Mouse (Mus musculus): ENCODE data around the gene Ets2.
"Not testable (repeated sequence)": the region's sequence is repeated elsewhere in the genome, so short reads cannot be mapped to it uniquely, and the experiment has no call there.

Ets2 gene

DNA sequence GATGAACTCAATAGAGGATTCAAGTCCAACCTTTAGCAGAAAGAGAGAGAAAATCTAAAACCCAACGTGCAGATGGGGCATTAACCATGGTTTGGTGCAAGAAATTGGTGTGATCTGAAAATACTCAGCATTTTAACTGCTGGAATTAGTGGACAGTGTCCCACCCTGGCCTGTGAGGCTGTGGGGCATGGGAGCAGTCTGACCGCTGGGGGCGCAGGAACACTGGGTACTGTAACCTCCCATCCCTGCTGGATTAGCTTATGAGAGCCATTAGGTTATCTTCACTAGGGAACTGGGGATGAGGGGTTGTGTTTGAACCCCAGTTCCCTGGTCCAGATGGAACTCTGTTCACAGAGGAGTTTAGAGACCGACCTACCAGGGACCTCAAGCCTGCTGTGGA is 13.9 kb upstream of the Ets2 start:
- intact Hi-C loops (cut with DNase I) = no loop called here

GRCm38 (mm10) chr16:95696599-95696998 is 5.3 kb upstream of the Ets2 start:
- intact Hi-C loops (cut with DNase I) = no loop called here

DNA sequence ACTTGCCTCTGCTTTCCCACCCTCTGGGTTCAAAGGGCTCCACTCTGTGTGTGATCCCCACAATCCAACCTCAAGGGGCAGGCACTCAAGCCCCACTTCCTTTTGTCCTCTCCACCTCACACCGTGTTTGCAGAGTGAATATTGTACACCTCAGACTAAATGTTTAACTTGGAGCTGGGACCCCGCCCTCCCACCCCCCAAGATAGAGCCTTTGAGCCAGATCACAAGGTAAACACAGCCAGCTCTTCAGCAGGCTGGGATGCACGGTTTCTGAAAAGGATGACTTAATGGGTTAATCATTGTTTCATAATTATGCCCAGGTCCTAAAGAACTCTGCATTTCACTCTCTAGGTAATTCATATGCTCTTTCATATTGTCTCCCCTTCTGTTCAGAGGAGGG is 2.2 kb upstream of the Ets2 start:
- intact Hi-C loops (cut with DNase I) = no loop called here

- intact Hi-C loops (cut with DNase I) = no loop called here
These were observed 1.7 kb upstream of the Ets2 start for GRCm38 (mm10) chr16:95700224-95700623.

GRCm38 (mm10) chr16:95702562-95703545 is 979 bp downstream of the Ets2 start:
- intact Hi-C loops (cut with DNase I) = no loop called here

- intact Hi-C loops (cut with DNase I) = loop anchor here (2.0 kb wide), 1 partner anchor 241 kb away; no protein-coding TSS in a partner anchor
These were observed 2.1 kb downstream of the Ets2 start for GRCm38 (mm10) chr16:95703958-95704357.

DNA sequence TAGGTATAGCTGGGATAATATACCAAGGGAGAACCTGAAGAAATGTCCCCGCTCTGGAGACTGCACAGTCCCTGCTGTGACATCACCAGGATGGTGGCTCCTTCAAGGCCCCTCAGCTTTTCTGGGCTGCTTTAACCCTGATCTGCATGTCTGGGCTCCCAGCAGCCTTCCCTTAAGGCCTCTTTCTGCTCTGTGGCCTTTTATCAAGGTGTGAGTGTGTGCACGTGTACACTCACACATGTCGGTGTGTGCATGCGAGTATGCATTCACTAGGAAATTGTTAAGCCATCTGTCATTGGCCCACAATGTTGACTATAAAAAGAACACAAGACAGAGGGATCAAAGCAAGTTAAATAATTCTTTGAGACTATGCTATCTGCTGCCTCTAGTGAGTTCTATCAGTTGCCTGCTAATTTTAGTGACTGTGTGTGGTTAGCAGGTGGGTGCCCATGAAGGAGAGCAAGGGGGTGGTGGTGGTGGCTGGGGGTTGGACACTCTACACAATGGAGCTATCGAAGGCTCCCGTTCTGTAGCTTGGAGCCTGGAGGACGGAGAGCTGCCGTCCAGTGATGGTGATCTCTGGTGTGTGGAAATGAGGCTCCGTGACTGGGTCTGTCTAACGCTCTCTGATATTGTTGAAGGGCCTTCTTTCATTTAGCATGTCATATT is 2.9 kb downstream of the Ets2 start:
- intact Hi-C loops (cut with DNase I) = loop anchor here (2.0 kb wide), 1 partner anchor 240 kb away; no protein-coding TSS in a partner anchor

GRCm38 (mm10) chr16:95705771-95706170 is 3.9 kb downstream of the Ets2 start:
- intact Hi-C loops (cut with DNase I) = loop anchor here (2.0 kb wide), 1 partner anchor 239 kb away; no protein-coding TSS in a partner anchor

DNA sequence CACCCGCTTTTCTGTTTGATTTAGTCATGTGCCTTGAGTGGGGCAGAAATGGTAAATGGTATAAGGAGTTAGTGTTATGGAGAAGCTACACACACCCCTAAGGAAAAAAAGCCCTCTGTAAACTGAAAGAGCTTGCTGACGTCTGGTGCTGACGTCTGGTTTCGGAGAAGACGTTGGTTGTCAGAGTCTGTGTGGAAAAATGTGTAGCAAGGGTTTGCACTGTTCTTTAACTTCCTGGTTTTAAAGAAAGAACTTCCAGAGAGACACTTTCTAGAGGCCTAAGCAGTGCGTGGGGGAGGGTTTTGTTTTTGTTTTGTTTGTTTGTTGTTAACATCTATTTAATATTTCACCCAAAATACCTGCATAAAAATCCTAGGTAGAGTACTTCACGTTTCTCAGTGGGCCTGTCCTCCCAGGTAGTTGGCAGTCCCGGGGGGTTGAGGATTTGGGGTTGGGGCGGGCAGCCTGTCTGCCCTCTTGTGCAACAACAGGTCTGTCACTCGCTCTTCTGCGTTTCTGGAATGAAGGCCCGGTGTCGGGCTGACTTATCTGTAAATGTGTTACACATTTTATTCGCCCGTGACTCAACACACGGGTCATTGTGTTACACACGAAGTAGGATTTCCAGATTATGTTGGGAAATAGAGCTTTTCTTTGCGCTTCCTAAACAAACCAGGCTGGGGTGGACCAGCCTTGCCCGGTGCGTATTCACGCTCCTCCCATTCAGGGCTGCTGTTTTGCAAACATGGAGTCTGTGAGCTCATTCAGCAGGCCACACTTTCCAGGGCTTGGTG is 6.5 kb downstream of the Ets2 start:
- intact Hi-C loops (cut with DNase I) = no loop called here

DNA sequence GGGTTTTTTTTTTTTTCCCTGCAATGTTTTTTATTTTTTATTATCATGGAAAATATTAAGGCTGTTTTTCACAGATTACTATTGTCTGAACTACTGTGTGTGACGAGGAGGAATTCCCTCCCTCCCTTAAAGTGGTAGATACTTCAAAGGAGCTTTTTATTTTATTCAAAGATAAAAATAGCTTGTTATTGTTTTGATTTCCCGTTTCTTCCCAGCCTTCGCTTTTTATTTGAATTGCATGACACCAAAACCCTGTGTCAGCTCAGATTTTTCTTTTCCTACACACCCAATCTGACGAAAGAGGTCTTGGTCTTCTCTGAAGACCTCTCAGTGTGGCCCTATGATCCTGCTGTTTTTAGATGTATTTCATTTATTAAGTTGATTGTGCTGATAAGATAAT is 7.3 kb downstream of the Ets2 start:
- intact Hi-C loops (cut with DNase I) = no loop called here

DNA sequence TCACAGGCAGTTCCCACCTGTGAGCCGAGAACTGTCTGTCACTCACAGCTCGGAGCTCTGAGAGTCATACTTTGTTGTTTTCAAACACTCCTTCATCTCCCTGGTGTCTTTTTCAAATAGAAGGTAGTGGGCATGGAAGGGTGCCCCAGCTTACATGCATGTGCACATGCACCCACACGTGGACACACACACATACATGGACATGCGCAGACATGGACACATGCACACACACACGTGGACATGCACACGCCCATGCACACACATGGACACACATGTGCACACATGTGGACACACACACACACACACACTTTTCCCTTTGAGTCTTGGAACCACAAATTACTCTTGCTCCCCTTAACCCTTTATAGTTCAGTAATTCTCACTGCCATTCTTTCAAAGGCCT is 8.3 kb downstream of the Ets2 start:
- intact Hi-C loops (cut with DNase I) = no loop called here

DNA sequence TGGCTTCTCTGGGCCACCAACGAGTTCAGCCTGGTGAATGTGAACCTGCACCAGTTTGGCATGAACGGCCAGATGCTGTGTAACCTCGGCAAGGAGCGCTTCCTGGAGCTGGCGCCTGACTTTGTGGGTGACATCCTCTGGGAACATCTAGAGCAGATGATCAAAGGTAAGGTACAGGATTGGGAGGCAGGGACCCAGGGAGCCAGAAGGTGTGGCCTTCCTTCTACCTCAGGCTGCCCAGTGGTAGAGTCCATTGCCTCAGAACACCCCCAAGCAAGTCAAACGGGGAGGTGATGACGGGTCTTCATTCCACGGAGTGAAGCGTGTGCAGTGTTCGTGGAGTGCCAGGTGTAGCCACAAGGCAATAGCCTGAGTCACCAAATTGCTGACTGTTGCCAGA is 10.2 kb downstream of the Ets2 start:
- intact Hi-C loops (cut with DNase I) = no loop called here

- intact Hi-C loops (cut with DNase I) = not testable (repeated sequence)
These were observed 11.2 kb downstream of the Ets2 start for GRCm38 (mm10) chr16:95713077-95713476.

DNA sequence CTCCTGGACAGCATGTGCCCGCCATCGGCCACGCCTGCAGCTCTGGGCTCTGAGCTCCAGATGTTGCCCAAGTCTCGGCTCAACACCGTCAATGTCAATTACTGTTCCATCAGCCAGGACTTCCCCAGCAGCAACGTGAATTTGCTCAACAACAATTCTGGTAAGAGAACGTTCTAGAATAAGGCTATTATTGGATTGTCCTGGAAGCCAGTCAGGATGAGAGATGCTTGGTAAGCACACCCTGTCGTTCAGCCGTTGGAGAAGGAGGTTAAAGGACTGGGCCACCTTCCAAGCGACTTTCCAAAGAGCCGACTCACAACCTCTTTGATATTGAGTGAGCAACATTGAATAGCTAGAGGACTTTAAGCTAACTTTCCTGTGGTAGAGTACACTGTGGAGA is 13.2 kb downstream of the Ets2 start:
- intact Hi-C loops (cut with DNase I) = no loop called here

DNA sequence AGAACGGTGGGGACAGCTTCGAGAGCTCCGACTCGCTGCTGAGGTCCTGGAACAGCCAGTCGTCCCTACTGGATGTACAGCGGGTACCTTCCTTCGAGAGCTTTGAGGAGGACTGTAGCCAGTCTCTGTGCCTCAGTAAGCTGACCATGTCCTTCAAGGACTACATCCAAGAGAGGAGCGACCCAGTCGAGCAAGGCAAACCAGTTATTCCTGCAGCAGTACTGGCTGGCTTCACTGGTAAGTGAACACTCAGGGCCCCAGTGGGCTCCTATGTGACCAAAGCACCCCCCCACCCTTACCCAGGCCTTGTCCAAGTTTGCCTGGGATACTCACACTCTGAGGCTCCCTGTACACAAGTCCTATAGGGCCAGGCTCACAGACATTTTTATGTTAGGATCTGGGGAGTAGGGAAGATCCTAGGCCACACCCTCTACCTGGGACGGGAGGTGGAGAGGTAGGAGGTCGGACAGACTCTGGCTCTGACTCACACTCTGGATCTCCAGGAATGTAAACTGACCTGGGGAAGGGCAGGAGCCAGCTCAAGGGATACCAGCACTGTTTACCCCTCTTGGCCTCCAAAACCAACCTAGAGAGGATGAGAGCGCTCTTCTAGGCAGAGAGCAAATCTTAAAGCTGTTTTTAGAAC is 14.3 kb downstream of the Ets2 start:
- intact Hi-C loops (cut with DNase I) = no loop called here

DNA sequence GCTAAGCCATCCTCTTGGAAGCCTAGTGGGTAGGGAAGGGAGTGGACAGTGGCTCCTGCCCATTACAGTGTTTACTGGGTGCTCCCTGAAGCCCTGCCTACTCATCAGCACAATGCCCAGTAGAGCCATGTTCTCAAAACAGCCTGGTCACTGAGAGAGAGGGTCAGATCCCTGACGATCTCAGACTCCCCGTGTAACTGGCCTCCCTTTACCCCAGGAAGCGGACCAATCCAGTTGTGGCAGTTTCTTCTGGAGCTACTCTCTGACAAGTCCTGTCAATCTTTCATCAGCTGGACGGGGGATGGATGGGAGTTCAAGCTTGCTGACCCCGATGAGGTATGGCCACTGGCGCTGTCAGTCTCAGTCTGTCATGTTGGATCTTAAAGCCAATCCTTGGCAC is 15.8 kb downstream of the Ets2 start:
- intact Hi-C loops (cut with DNase I) = no loop called here

GRCm38 (mm10) chr16:95718119-95718518 is 16.2 kb downstream of the Ets2 start:
- intact Hi-C loops (cut with DNase I) = no loop called here

DNA sequence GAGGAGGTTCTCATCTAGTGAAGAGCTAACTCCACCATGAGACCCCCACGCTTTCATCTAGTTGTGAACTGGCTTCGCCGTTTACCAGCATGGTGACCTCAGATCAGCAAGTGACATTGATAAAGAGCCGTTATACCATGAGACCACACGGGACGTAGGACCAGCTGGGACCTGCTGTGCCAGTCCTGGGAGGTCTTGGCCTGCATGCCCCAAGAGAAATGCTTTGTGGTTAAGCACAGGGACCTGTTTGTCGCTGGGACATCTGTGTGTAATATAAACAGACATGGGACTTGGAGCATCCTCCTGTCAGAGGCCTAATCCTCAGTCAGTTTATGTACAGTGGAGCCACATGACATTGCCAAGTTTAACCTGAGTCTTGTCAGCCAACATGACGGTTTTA is 18.7 kb downstream of the Ets2 start:
- intact Hi-C loops (cut with DNase I) = no loop called here

- intact Hi-C loops (cut with DNase I) = no loop called here
These were observed 22.4 kb downstream of the Ets2 start for GRCm38 (mm10) chr16:95724251-95724650.

GRCm38 (mm10) chr16:95724776-95725175 is 22.9 kb downstream of the Ets2 start:
- intact Hi-C loops (cut with DNase I) = no loop called here

DNA sequence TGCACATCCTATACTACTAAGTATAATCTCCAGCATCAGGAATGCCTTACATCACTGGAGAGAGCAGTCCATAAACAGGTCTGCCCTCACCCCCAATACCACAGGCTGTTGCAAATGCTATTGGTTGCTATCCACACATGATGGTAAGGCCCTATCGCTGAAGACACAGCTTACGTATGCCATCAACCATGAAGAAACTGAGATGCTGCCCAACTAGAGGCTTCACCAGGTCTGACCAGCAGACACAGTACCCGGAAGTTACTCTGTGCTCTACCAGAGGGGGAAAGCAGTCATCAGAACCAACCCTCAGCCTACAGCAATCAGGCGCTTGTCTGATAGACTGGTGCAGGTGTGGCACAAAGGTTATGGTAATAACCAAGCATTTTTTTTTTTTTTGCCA is 24.9 kb downstream of the Ets2 start:
- intact Hi-C loops (cut with DNase I) = no loop called here

All from adrenal gland (tissue).